Mouse (Mus musculus) gastrocnemius, adult 8-10 months (tissue): ENCODE results near the gene Gm10570. TPM values are rescaled to one million over a fixed set of nuclear protein-coding genes. Genes with fewer than 3 reads are reported as not detected.

ENCODE experiments used
- DNase-seq, 2 experiments: peaks; one replicate each; pipeline ENCODE4 v3.0.0; 2022; ENCODE audit warnings: low spot score in 2 of 2
- total RNA-seq, 4 experiments: library from RNA; stranded (reverse); gene quantifications; 2 replicates each; pipeline ENCODE4 v1.2.4; 2022

The Gm10570 gene
- total RNA-seq, 4 experiments from 2014 or later: 0.92 TPM; not detected in 3

- no peak for DNase-seq
Observed at GRCm38 (mm10) chr4:130273698-130274345, 34.7 kb downstream of the Gm10570 start.

GRCm38 (mm10) chr4:130270611-130271347 lies 37.7 kb downstream of the Gm10570 start:
- no peak for DNase-seq

- no peak for DNase-seq
Observed at GRCm38 (mm10) chr4:130270089-130270488, 38.4 kb downstream of the Gm10570 start.

GRCm38 (mm10) chr4:130268736-130269135 lies 39.7 kb downstream of the Gm10570 start:
- no peak for DNase-seq

- DNase-seq: no peak
Observed at GRCm38 (mm10) chr4:130267069-130267468, 41.4 kb downstream of the Gm10570 start.

- no peak for DNase-seq
Observed at GRCm38 (mm10) chr4:130266601-130267000, 41.9 kb downstream of the Gm10570 start.

- DNase-seq: peak in 1 of 2 experiments; percentile 38
Observed at GRCm38 (mm10) chr4:130264698-130265349, 43.6 kb downstream of the Gm10570 start.

GRCm38 (mm10) chr4:130264131-130264530 lies 44.3 kb downstream of the Gm10570 start:
- no peak for DNase-seq

GRCm38 (mm10) chr4:130260406-130260805 lies 48.1 kb downstream of the Gm10570 start:
- no peak for DNase-seq

Other genes with a start within 250 kb of the Gm10570 start
- gene Pef1, start 206.1 kb downstream of the Gm10570 start, total RNA-seq: 10 to 100 TPM; 34.5 to 37.3 (median 37.0) TPM
- under 1 TPM in 1 of 4 experiments, not detected in 3; 0.22 TPM for gene Hcrtr1, start 169.3 kb downstream of the Gm10570 start, total RNA-seq
- 10 to 100 TPM; 10.2 to 25.2 (median 13.1) TPM for gene Tinagl1, start 133.6 kb downstream of the Gm10570 start, total RNA-seq
- not detected for gene Gm853, start 86.3 kb downstream of the Gm10570 start, total RNA-seq
- 100 to 1,000 TPM in 1 of 4 experiments, 10 to 100 TPM in 3; 73.1 to 119 (median 84.5) TPM for gene Serinc2, start 29.5 kb downstream of the Gm10570 start, total RNA-seq
- 1,000 to 10,000 TPM in 1 of 4 experiments, 100 to 1,000 TPM in 3; 564 to 1,027 (median 619) TPM for gene Fabp3, start 79 bp downstream of the Gm10570 start, total RNA-seq
- gene Zcchc17, start 51.3 kb upstream of the Gm10570 start, total RNA-seq: 10 to 100 TPM; 33.9 to 46.4 (median 43.9) TPM
- gene Snrnp40, start 51.5 kb upstream of the Gm10570 start, total RNA-seq: 10 to 100 TPM; 10.9 to 14.5 (median 12.6) TPM